26 mouse cellular contexts compared by ENCODE assay signal in the genomic region with DNA sequence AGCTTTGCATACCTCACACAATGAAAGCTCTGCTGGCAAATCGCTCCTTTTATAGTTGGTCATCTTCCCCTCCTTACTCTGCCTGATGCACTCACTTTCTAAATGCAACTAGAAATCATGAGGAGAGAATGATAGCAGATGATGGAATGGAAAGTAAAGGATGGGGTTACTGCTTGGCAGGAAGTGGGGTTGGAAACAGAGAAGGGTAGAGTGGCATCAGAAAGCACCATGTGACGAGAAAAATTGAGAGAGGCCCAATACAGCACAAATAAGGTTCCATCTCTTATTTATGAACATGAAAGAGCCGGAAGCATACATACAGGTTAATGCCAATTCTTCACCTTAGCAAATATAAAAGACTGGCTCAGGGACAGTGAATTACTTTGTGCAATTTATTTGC.
"Had no signal": no experiment of that assay in that cellular context is flagged by ENCODE, and none has a peak within 500 bp of the region (broad histone marks: within the 10 kb centered on the region; RNA-seq: fewer than 3 reads in every experiment).

No protein-coding gene starts in this region.

- DNase-seq: gastrocnemius, postnatal 14 days; gastrocnemius, postnatal 36 days; heart, adult 11 months; heart, adult 2 months; heart, postnatal 14 days; heart, postnatal 36 days; kidney, adult 11 months; kidney, adult 2 months; kidney, adult 9 months; kidney, postnatal 14 days; kidney, postnatal 36 days; layer of hippocampus, postnatal 36 days; left cerebral cortex, postnatal 4 days had no signal

- H3K36me3 ChIP-seq: heart, embryonic 13.5 days; heart, embryonic 15.5 days; hindbrain, embryonic 13.5 days; hindbrain, embryonic 15.5 days; kidney, embryonic 15.5 days; limb, embryonic 13.5 days; limb, embryonic 15.5 days; liver, embryonic 12.5 days had no signal

- H3K4me2 ChIP-seq: heart, embryonic 11.5 days; heart, embryonic 13.5 days; heart, embryonic 15.5 days; hindbrain, embryonic 13.5 days; hindbrain, embryonic 15.5 days; kidney, embryonic 15.5 days; limb, embryonic 13.5 days; limb, embryonic 15.5 days; liver, embryonic 12.5 days had no signal

- H3K27me3 ChIP-seq: heart, embryonic 13.5 days; heart, embryonic 15.5 days; hindbrain, embryonic 13.5 days; hindbrain, embryonic 15.5 days; kidney, embryonic 15.5 days; limb, embryonic 13.5 days; limb, embryonic 15.5 days; liver, embryonic 12.5 days had no signal

- H3K4me1 ChIP-seq: heart, embryonic 13.5 days; heart, embryonic 15.5 days; hindbrain, embryonic 15.5 days; kidney, embryonic 15.5 days; limb, embryonic 13.5 days; liver, embryonic 12.5 days had no signal

- H3K9me3 ChIP-seq: heart, embryonic 13.5 days; heart, embryonic 15.5 days; hindbrain, embryonic 13.5 days; hindbrain, embryonic 15.5 days; kidney, embryonic 15.5 days; limb, embryonic 13.5 days; limb, embryonic 15.5 days; liver, embryonic 12.5 days had no signal

- ATAC-seq: hindbrain, postnatal 0 days; intestine, embryonic 16.5 days; liver, embryonic 12.5 days had no signal

- H3K9ac ChIP-seq: heart, embryonic 13.5 days; heart, embryonic 15.5 days; hindbrain, embryonic 13.5 days; hindbrain, embryonic 15.5 days; kidney, embryonic 15.5 days; limb, embryonic 13.5 days; limb, embryonic 15.5 days; liver, embryonic 12.5 days; liver, embryonic 14.5 days had no signal

- H3K27ac ChIP-seq: heart, adult 2 months; heart, embryonic 13.5 days; heart, embryonic 15.5 days; hindbrain, embryonic 13.5 days; hindbrain, embryonic 15.5 days; hindbrain, postnatal 0 days; kidney, embryonic 15.5 days; kidney, postnatal 0 days; limb, embryonic 13.5 days; limb, embryonic 15.5 days; liver, embryonic 12.5 days; liver, embryonic 14.5 days had no signal

- H3K4me3 ChIP-seq: heart, adult 2 months; heart, embryonic 13.5 days; heart, embryonic 15.5 days; hindbrain, embryonic 13.5 days; hindbrain, embryonic 15.5 days; kidney, embryonic 15.5 days; limb, embryonic 13.5 days; limb, embryonic 15.5 days; liver, embryonic 12.5 days had no signal
